Mouse (Mus musculus) CD4-positive, CD25-positive, alpha-beta regulatory T cell (primary cell): ENCODE data around the gene Fastkd5. TPM values are rescaled to one million over a fixed set of nuclear protein-coding genes. Genes with fewer than 3 reads are reported as not detected.

ENCODE experiments used
- polyA plus RNA-seq: library from polyadenylated mRNA; unstranded; fragments of 100-300 nt; shearing (Covaris generic); gene quantifications from one replicate; pipeline ENCODE4 v1.2.1, GENCODE M21; 2017

The Fastkd5 gene
- polyA plus RNA-seq, result 13.6 TPM

GRCm38 (mm10) chr2:130629839-130630203 is at the start of gene Fastkd5, which contains the start of gene Ubox5:
Fastkd5 (minus strand) TSS chr2:130630027.
Ubox5 (minus strand) TSS chr2:130630038.

DNA sequence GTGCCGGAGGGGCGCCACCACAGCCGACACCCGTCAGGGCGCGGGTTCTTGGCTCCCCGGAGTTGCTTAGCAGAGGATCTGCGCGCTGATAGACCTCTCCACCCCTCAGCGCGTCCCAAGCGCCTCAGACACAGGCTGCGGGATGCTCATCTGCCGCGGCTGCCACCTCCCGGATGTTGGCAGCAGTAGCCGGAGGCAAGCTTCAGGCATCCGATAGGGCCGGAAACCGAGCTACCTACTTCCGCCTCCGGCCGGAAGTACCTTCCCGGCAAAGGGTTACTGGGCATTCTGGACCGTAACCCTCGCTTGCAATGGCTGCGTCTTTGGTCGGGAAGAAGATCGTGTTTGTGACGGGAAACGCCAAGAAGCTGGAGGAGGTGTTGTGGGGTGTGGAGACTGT is 37.7 kb upstream of the Fastkd5 start, which contains the start of gene Itpa:
Gene Itpa (plus strand): TSS at position 52 of the 400 bp plus-strand sequence.

GRCm38 (mm10) chr2:130664102-130664701 is 34.4 kb upstream of the Fastkd5 start, which contains the start of gene Ddrgk1:
Ddrgk1 (minus strand) TSS chr2:130664659.

GRCm38 (mm10) chr2:130642684-130643369 is 13.0 kb upstream of the Fastkd5 start, which contains the start of gene Lzts3:
Lzts3 (minus strand) TSS chr2:130642803.

GRCm38 (mm10) chr2:130582552-130582951 is 47.3 kb downstream of the Fastkd5 start, which contains the start of gene Avp:
Avp (minus strand) TSS chr2:130582554.

DNA sequence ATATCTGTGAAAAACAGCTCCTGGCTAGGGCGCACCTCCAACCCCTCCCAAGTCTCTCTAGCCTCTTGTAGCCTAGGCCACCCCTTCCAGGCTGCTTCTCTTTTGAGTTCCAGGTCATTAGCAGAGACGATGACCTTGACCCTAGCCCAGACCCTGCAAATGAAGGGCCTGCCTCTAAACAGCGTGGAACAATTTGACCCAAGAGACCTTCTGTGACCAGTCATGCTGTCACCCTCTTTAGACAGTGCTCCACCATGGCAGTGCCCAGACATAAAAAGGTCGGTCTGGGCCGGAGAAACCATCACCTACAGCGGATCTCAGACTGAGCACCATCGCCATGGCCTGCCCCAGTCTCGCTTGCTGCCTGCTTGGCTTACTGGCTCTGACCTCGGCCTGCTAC is 54.0 kb downstream of the Fastkd5 start, which contains the start of gene Oxt:
Gene Oxt (plus strand): TSS at position 301 of the 400 bp plus-strand sequence.

Other genes starting within 250 kb of the Fastkd5 start
- 0.10 TPM for gene Cpxm1, start 232.5 kb downstream of the Fastkd5 start, polyA plus RNA-seq
- not detected for gene Gm28372, start 224.8 kb downstream of the Fastkd5 start, polyA plus RNA-seq
- gene 1700020A23Rik, start 224.8 kb downstream of the Fastkd5 start, polyA plus RNA-seq, result not detected
- gene Tmem239, start 223.5 kb downstream of the Fastkd5 start, polyA plus RNA-seq, result not detected
- 247 TPM for gene Vps16, start 205.7 kb downstream of the Fastkd5 start, polyA plus RNA-seq
- 21.9 TPM for gene Pced1a, start 205.3 kb downstream of the Fastkd5 start, polyA plus RNA-seq
- 183 TPM for gene Ptpra, start 179.7 kb downstream of the Fastkd5 start, polyA plus RNA-seq
- gene Mrps26, start 66.3 kb downstream of the Fastkd5 start, polyA plus RNA-seq, result 124 TPM
- not detected for gene Oxt, start 53.9 kb downstream of the Fastkd5 start, polyA plus RNA-seq
- gene Avp, start 47.5 kb downstream of the Fastkd5 start, polyA plus RNA-seq, result not detected
- gene Ubox5, start within 50 bp of the Fastkd5 start, polyA plus RNA-seq, result 13.4 TPM
- gene Lzts3, start 12.8 kb upstream of the Fastkd5 start, polyA plus RNA-seq, result 1.0 TPM
- 160 TPM for gene Ddrgk1, start 34.6 kb upstream of the Fastkd5 start, polyA plus RNA-seq
- gene Itpa, start 37.6 kb upstream of the Fastkd5 start, polyA plus RNA-seq, result 49.4 TPM
- 0.14 TPM for gene Slc4a11, start 67.5 kb upstream of the Fastkd5 start, polyA plus RNA-seq